Mouse (Mus musculus) G1E (cell line): ENCODE results near the gene Rnf220. TPM values are rescaled to one million over a fixed set of nuclear protein-coding genes. Genes with fewer than 3 reads are reported as not detected.

Source experiments
- ATAC-seq: 2 replicates; pipeline ENCODE4 v1.8.0; 2016; ENCODE audit warnings: mild to moderate bottlenecking; ENCODE audit not compliant: insufficient number of reproducible peaks, poor library complexity, low FRiP score, severe bottlenecking; ENCODE audit errors: extremely low read depth
- DNase-seq: peaks from one replicate; pipeline ENCODE4 v3.0.0; 2012; ENCODE audit warnings: low spot score
- H3K27me3 ChIP-seq: 2 replicates; pipeline ENCODE4 v1.6.1; 2012; ENCODE audit warnings: mild to moderate bottlenecking, low read length, inconsistent platforms; ENCODE audit not compliant: insufficient read depth
- H3K36me3 ChIP-seq: replicated peaks from 2 replicates; pipeline ENCODE3; 2012; ENCODE audit warnings: mild to moderate bottlenecking, inconsistent platforms
- H3K4me1 ChIP-seq: 2 replicates; pipeline ENCODE4 v1.6.1; 2012; ENCODE audit warnings: low read depth, low read length, inconsistent platforms, mixed read lengths; ENCODE audit not compliant: insufficient read depth
- H3K4me3 ChIP-seq: 2 replicates; pipeline ENCODE4 v1.5.1; 2012; ENCODE audit warnings: low read depth, mild to moderate bottlenecking, inconsistent platforms, low read length, moderate library complexity, mixed read lengths
- H3K9me3 ChIP-seq: replicated peaks from 2 replicates; pipeline ENCODE4 v1.6.1; 2012; ENCODE audit warnings: inconsistent platforms
- CTCF ChIP-seq: IDR thresholded peaks from 2 replicates; pipeline ENCODE4 v1.5.1; 2012; ENCODE audit warnings: low read depth, low read length, inconsistent platforms, mixed read lengths
- GATA1 ChIP-seq: IDR thresholded peaks from 2 replicates; pipeline ENCODE4 v1.6.1; 2012; ENCODE audit warnings: borderline replicate concordance, low read length, inconsistent platforms, mixed read lengths
- GATA2 ChIP-seq: IDR thresholded peaks from 2 replicates; pipeline ENCODE4 v1.6.1; 2012; ENCODE audit warnings: low read depth, low read length, inconsistent platforms, borderline replicate concordance
- POLR2AphosphoS5 ChIP-seq: IDR thresholded peaks from 2 replicates; pipeline ENCODE4 v1.6.1; 2012; ENCODE audit warnings: low read depth, low read length, inconsistent platforms; ENCODE audit not compliant: insufficient replicate concordance
- TAL1 ChIP-seq: conservative IDR thresholded peaks from 2 replicates; pipeline ENCODE4 v1.6.1; 2012; ENCODE audit warnings: low read depth, low read length, inconsistent platforms, mixed read lengths
- polyA plus RNA-seq: library from polyadenylated mRNA; stranded (reverse); fragments of >175 nt; gene quantifications from 2 replicates; pipeline ENCODE4 v1.2.3, GENCODE M21; 2012
- total RNA-seq, 2 experiments: library from RNA; stranded (forward) in 1 of 2; stranded (reverse) in 1 of 2; fragments of 200-1000 nt in 1 of 2; fragments of >200 nt in 1 of 2; fragmentation: Nextera tagmentation in 1 of 2; gene quantifications; 2 replicates each; pipeline ENCODE4 v1.2.3; 2014 to 2017

Rnf220 gene
- total and polyA plus RNA-seq, 3 experiments, result 87.7 to 113 (median 88.7) TPM

- Histone ChIP-seq H3K4me1 (peaks cover 8% of the 10 kb centered on the region), H3K9me3 (no peaks in the 10 kb centered on the region), H3K27me3 (peaks cover 92% of the 10 kb centered on the region), H3K36me3 (no peaks in the 10 kb centered on the region), H3K4me3 (no peak overlapping the region)
- TF ChIP-seq GATA2, result no peak
- TF ChIP-seq CTCF, result no peak
- no peak for TF ChIP-seq TAL1
- no peak for TF ChIP-seq POLR2AphosphoS5
- no peak for TF ChIP-seq GATA1
- no peak for DNase-seq
- no peak for ATAC-seq
Measured at GRCm38 (mm10) chr4:117299921-117300320, 196.9 kb downstream of the Rnf220 start.

- TF ChIP-seq GATA2, result no peak
- TF ChIP-seq CTCF, result no peak
- TF ChIP-seq TAL1, result no peak
- no peak for TF ChIP-seq POLR2AphosphoS5
- no peak for TF ChIP-seq GATA1
- Histone ChIP-seq H3K36me3 (no peaks in the 10 kb centered on the region), H3K9me3 (no peaks in the 10 kb centered on the region), H3K4me1 (no peaks in the 10 kb centered on the region), H3K27me3 (peaks cover 84% of the 10 kb centered on the region), H3K4me3 (no peak overlapping the region)
- DNase-seq, result no peak
- ATAC-seq, result no peak
Measured at GRCm38 (mm10) chr4:117297819-117298218, 199.0 kb downstream of the Rnf220 start.

GRCm38 (mm10) chr4:117296849-117297593, 199.8 kb downstream of the Rnf220 start:
- Histone ChIP-seq H3K4me3 (no peak overlapping the region), H3K9me3 (no peaks in the 10 kb centered on the region), H3K27me3 (peaks cover 79% of the 10 kb centered on the region), H3K36me3 (no peaks in the 10 kb centered on the region), H3K4me1 (no peaks in the 10 kb centered on the region)
- no peak for DNase-seq
- ATAC-seq, result no peak
- TF ChIP-seq POLR2AphosphoS5 (no peak), GATA2 (no peak), TAL1 (no peak), GATA1 (no peak), CTCF (no peak)

GRCm38 (mm10) chr4:117291696-117292095, 205.2 kb downstream of the Rnf220 start:
- TF ChIP-seq POLR2AphosphoS5 (no peak), GATA1 (no peak), CTCF (no peak), GATA2 (no peak), TAL1 (no peak)
- H3K4me3 ChIP-seq, result no peak overlapping the region
- H3K4me1 ChIP-seq, result peaks cover 26% of the 10 kb centered on the region
- ATAC-seq (no peak), DNase-seq (no peak)
- H3K36me3 ChIP-seq, result peaks cover 18% of the 10 kb centered on the region
- H3K27me3 ChIP-seq, result peaks cover 33% of the 10 kb centered on the region
- H3K9me3 ChIP-seq, result no peaks in the 10 kb centered on the region

- H3K4me3 ChIP-seq, result peak overlapping the region; percentile 78
- H3K9me3 ChIP-seq, result no peaks in the 10 kb centered on the region
- peaks cover 50% of the 10 kb centered on the region for H3K4me1 ChIP-seq
- H3K27me3 ChIP-seq, result peaks cover 9% of the 10 kb centered on the region
- peak; percentile 89 for DNase-seq
- TF ChIP-seq GATA1, result no peak
- peak; percentile 91 for ATAC-seq
- H3K36me3 ChIP-seq, result peaks cover 43% of the 10 kb centered on the region
Measured at GRCm38 (mm10) chr4:117288927-117289801, 207.7 kb downstream of the Rnf220 start.

- H3K4me3 ChIP-seq, result peak overlapping the region; percentile 78
- ATAC-seq, result no peak
- H3K4me1 ChIP-seq, result peaks cover 57% of the 10 kb centered on the region
Measured at GRCm38 (mm10) chr4:117288277-117288926, 208.4 kb downstream of the Rnf220 start.

More at GRCm38 (mm10) chr4:117288277-117288926, 208.4 kb downstream of the Rnf220 start:
- Histone ChIP-seq H3K36me3 (peaks cover 51% of the 10 kb centered on the region), H3K27me3 (peaks cover 3% of the 10 kb centered on the region; the same call in 1 of the 2 replicates), H3K9me3 (no peaks in the 10 kb centered on the region)
- no peak for DNase-seq
- no peak for TF ChIP-seq GATA1
- no peak for TF ChIP-seq CTCF
- no peak for TF ChIP-seq GATA2
- no peak for TF ChIP-seq TAL1
- TF ChIP-seq POLR2AphosphoS5, result no peak
